Mouse (Mus musculus) liver, postnatal 0 days (tissue): ENCODE data around the gene Omd.

Source experiments
- CTCF ChIP-seq: sonication (generic); IDR thresholded peaks from 2 replicates; pipeline ENCODE4 v1.5.1; 2016; ENCODE audit warnings: antibody characterized with exemption, low read depth
- EP300 ChIP-seq: IDR thresholded peaks from 2 replicates; pipeline ENCODE4 v1.6.1; 2016; ENCODE audit warnings: antibody characterized with exemption, low read depth, mild to moderate bottlenecking

DNA sequence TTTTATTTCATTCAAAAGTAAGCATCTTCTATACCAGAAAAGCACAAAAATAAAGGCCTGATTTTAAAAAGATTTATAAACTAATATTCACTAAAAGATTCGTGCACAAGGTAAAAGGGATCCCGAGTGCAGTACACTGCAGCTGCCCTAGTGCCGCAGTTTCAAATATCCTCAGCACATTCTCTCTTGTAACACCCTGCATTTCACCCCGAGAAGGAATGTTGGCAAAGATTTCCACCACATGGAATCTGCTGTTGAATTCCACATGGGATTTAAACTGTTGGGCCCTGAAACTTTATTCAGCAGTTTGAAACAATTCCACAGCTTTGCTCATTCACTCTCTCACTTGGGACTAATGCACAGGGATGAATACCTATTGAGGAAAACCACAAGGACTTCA lies 25.5 kb downstream of the Omd start, which contains the start of gene Ogn:
- TF ChIP-seq EP300 (no peak), CTCF (no peak)
